Mouse (Mus musculus) thymus, adult 2 months (tissue): Measurements from ENCODE around the gene Wt1.

ENCODE experiments used
- CTCF ChIP-seq: fragments of 200-500 bp; IDR thresholded peaks from 2 replicates; pipeline ENCODE4 v1.5.1; 2012; ENCODE audit warnings: mild to moderate bottlenecking, control low read depth, low read length, moderate library complexity, borderline replicate concordance; ENCODE audit not compliant: control insufficient read depth, poor library complexity, insufficient read depth; ENCODE audit errors: extremely low read depth
- POLR2A ChIP-seq: fragments of 200-500 bp; IDR thresholded peaks from 2 replicates; pipeline ENCODE4 v1.6.1; 2012; ENCODE audit warnings: mild to moderate bottlenecking, low read length, control low read depth, moderate library complexity; ENCODE audit not compliant: control insufficient read depth, poor library complexity, insufficient read depth; ENCODE audit errors: extremely low read depth

DNA sequence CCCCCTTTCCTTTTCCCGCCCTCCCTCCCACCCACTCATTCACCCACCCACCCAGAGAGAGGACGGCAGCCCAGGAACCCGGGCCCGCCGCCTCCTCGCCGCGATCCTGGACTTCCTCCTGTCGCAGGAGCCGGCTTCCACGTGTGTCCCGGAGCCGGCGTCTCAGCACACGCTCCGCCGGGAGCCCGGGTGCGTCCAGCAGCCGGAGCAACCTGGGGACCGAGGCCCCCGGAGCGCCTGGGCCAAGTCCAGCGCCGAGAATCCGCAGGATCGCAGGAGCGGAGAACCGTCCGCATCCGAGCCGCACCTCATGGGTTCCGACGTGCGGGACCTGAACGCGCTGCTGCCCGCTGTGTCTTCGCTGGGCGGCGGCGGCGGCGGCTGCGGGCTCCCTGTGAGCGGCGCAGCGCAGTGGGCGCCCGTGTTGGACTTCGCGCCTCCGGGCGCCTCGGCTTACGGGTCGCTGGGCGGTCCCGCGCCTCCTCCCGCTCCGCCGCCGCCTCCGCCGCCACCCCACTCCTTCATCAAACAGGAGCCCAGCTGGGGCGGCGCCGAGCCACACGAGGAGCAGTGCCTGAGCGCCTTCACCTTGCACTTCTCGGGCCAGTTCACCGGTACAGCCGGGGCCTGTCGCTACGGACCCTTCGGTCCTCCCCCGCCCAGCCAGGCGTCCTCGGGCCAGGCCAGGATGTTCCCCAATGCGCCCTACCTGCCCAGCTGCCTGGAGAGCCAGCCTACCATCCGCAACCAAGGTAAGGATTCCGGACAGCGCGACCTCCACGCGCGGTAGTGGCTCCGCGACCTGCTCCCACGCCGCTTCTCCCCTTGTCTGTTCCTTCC, 582 bp downstream of the Wt1 start:
- TF ChIP-seq POLR2A (no peak), CTCF (no peak)
